Mouse (Mus musculus) heart, embryonic 12.5 days (tissue): ENCODE results near the gene Atp8a1. TPM values are rescaled to one million over a fixed set of nuclear protein-coding genes. Genes with fewer than 3 reads are reported as not detected.

Source experiments
- ATAC-seq: fragments of 200-750 bp; cut with Nextera tagmentation; 2 replicates; pipeline ENCODE4 v1.8.0; 2017; ENCODE audit warnings: moderate TSS enrichment, moderate library complexity; ENCODE audit not compliant: insufficient number of reproducible peaks, low FRiP score
- H3K27ac ChIP-seq: fragments of 300-500 bp; sonication (generic); 2 replicates; pipeline ENCODE4 v1.5.1; 2016; ENCODE audit warnings: mild to moderate bottlenecking, moderate library complexity; ENCODE audit not compliant: poor library complexity, severe bottlenecking
- H3K27me3 ChIP-seq: fragments of 300-500 bp; sonication (generic); replicated peaks from 2 replicates; pipeline ENCODE4 v1.6.1; 2016; ENCODE audit warnings: mild to moderate bottlenecking, moderate library complexity
- H3K36me3 ChIP-seq: fragments of 300-500 bp; sonication (generic); 2 replicates; pipeline ENCODE4 v1.6.1; 2016; ENCODE audit warnings: mild to moderate bottlenecking, moderate library complexity
- H3K4me1 ChIP-seq: fragments of 300-500 bp; sonication (generic); replicated peaks from 2 replicates; pipeline ENCODE4 v1.6.1; 2016; ENCODE audit warnings: mild to moderate bottlenecking
- H3K4me2 ChIP-seq: fragments of 300-500 bp; sonication (generic); 2 replicates; pipeline ENCODE4 v1.6.1; 2016; ENCODE audit warnings: mild to moderate bottlenecking, moderate library complexity
- H3K4me3 ChIP-seq: fragments of 300-500 bp; sonication (generic); 2 replicates; pipeline ENCODE4 v1.5.1; 2016; ENCODE audit warnings: mild to moderate bottlenecking
- H3K9ac ChIP-seq: fragments of 300-500 bp; sonication (generic); 2 replicates; pipeline ENCODE4 v1.6.1; 2016; ENCODE audit warnings: mild to moderate bottlenecking, moderate library complexity
- H3K9me3 ChIP-seq: fragments of 300-500 bp; sonication (generic); replicated peaks from 2 replicates; pipeline ENCODE4 v1.6.1; 2016; ENCODE audit warnings: mild to moderate bottlenecking, moderate library complexity
- WGBS: fragments of 180-500 bp; shearing (Covaris S2); methylation state at CpG from one replicate; pipeline ENCODE4 v1.1.7; 2016; 5-methylcytosine and 5-hydroxymethylcytosine counted together
- polyA plus RNA-seq: library from polyadenylated mRNA; unstranded; fragments of >200 nt; fragmentation: Nextera tagmentation; extraction: Ambion mirVana; gene quantifications from 2 replicates; pipeline ENCODE4 v1.2.1, GENCODE M21; 2016

Gene Atp8a1
- polyA plus RNA-seq: 16.8 and 20.0 TPM in 2 replicates

GRCm38 (mm10) chr5:67847253-67848165, at the start of gene Atp8a1:
Gene Atp8a1 (minus strand): TSS chr5:67847434.
- H3K9me3 ChIP-seq: no peaks in the 10 kb centered on the region
- 1% methylated on average over 48 of the region's 64 CpGs for WGBS
- peak within 1 kb of the TSS; percentile 96 for H3K4me2 ChIP-seq
- H3K4me3 ChIP-seq: peak within 1 kb of the TSS; percentile 93
- ATAC-seq: peak; percentile 99
- H3K9ac ChIP-seq: peak within 1 kb of the TSS; percentile 89
- H3K27ac ChIP-seq: peak within 1 kb of the TSS; percentile 82
- H3K36me3 ChIP-seq: no peaks in the 10 kb centered on the region
- H3K4me1 ChIP-seq: peaks cover 25% of the 10 kb centered on the region
- H3K27me3 ChIP-seq: no peaks in the 10 kb centered on the region

GRCm38 (mm10) chr5:67884422-67885210, 37.4 kb upstream of the Atp8a1 start:
- Histone ChIP-seq H3K9ac (no peak overlapping the region), H3K4me1 (no peaks in the 10 kb centered on the region), H3K27me3 (no peaks in the 10 kb centered on the region), H3K36me3 (no peaks in the 10 kb centered on the region), H3K27ac (no peak overlapping the region), H3K9me3 (no peaks in the 10 kb centered on the region), H3K4me2 (no peak overlapping the region), H3K4me3 (no peak overlapping the region)
- no peak for ATAC-seq
- 80% methylated on average over 9 of the region's 9 CpGs for WGBS

GRCm38 (mm10) chr5:67883564-67884171, 36.4 kb upstream of the Atp8a1 start:
- H3K27ac ChIP-seq: no peak overlapping the region
- H3K4me2 ChIP-seq: no peak overlapping the region
- no peak overlapping the region for H3K9ac ChIP-seq
- H3K36me3 ChIP-seq: no peaks in the 10 kb centered on the region
- no peak overlapping the region for H3K4me3 ChIP-seq
- WGBS: 54% methylated on average over 1 of the region's 1 CpGs
- no peaks in the 10 kb centered on the region for H3K4me1 ChIP-seq
- no peaks in the 10 kb centered on the region for H3K27me3 ChIP-seq
- no peaks in the 10 kb centered on the region for H3K9me3 ChIP-seq
- ATAC-seq: peak; percentile 42; the same call in 1 of the 2 replicates

- Histone ChIP-seq H3K27me3 (no peaks in the 10 kb centered on the region), H3K36me3 (no peaks in the 10 kb centered on the region), H3K27ac (no peak overlapping the region), H3K4me3 (no peak overlapping the region), H3K4me1 (no peaks in the 10 kb centered on the region), H3K4me2 (no peak overlapping the region), H3K9ac (no peak overlapping the region), H3K9me3 (no peaks in the 10 kb centered on the region)
- WGBS: 40% methylated on average over 3 of the region's 3 CpGs
- ATAC-seq: no peak
These were observed 24.2 kb upstream of the Atp8a1 start for GRCm38 (mm10) chr5:67871414-67871813.

GRCm38 (mm10) chr5:67866221-67866620, 19.0 kb upstream of the Atp8a1 start:
- Histone ChIP-seq H3K4me2 (no peak overlapping the region), H3K9me3 (no peaks in the 10 kb centered on the region), H3K27me3 (no peaks in the 10 kb centered on the region), H3K27ac (no peak overlapping the region), H3K4me3 (no peak overlapping the region), H3K9ac (no peak overlapping the region), H3K4me1 (no peaks in the 10 kb centered on the region), H3K36me3 (no peaks in the 10 kb centered on the region)
- 71% methylated on average over 9 of the region's 9 CpGs for WGBS
- ATAC-seq: no peak

GRCm38 (mm10) chr5:67865670-67866069, 18.4 kb upstream of the Atp8a1 start:
- H3K4me3 ChIP-seq: no peak overlapping the region
- no peaks in the 10 kb centered on the region for H3K27me3 ChIP-seq
- H3K27ac ChIP-seq: no peak overlapping the region
- H3K9me3 ChIP-seq: no peaks in the 10 kb centered on the region
- no peak for ATAC-seq
- H3K36me3 ChIP-seq: no peaks in the 10 kb centered on the region
- 71% methylated on average over 5 of the region's 5 CpGs for WGBS
- H3K4me2 ChIP-seq: no peak overlapping the region
- H3K4me1 ChIP-seq: no peaks in the 10 kb centered on the region
- no peak overlapping the region for H3K9ac ChIP-seq

- Histone ChIP-seq H3K4me3 (no peak overlapping the region), H3K27ac (no peak overlapping the region), H3K4me2 (no peak overlapping the region), H3K4me1 (no peaks in the 10 kb centered on the region), H3K9ac (no peak overlapping the region), H3K9me3 (no peaks in the 10 kb centered on the region), H3K27me3 (no peaks in the 10 kb centered on the region), H3K36me3 (no peaks in the 10 kb centered on the region)
- no peak for ATAC-seq
- WGBS: 79% methylated on average over 2 of the region's 2 CpGs
These were observed 17.4 kb upstream of the Atp8a1 start for GRCm38 (mm10) chr5:67864508-67865060.

GRCm38 (mm10) chr5:67863950-67864391, 16.7 kb upstream of the Atp8a1 start:
- Histone ChIP-seq H3K4me3 (no peak overlapping the region), H3K27me3 (no peaks in the 10 kb centered on the region), H3K36me3 (no peaks in the 10 kb centered on the region), H3K9me3 (no peaks in the 10 kb centered on the region), H3K9ac (no peak overlapping the region), H3K27ac (no peak overlapping the region), H3K4me1 (no peaks in the 10 kb centered on the region), H3K4me2 (no peak overlapping the region)
- no peak for ATAC-seq
- WGBS: 65% methylated on average over 10 of the region's 10 CpGs

- no peaks in the 10 kb centered on the region for H3K4me1 ChIP-seq
- no peak overlapping the region for H3K9ac ChIP-seq
- H3K36me3 ChIP-seq: no peaks in the 10 kb centered on the region
- no peak for ATAC-seq
- WGBS: 70% methylated on average over 6 of the region's 6 CpGs
- no peaks in the 10 kb centered on the region for H3K9me3 ChIP-seq
- H3K27me3 ChIP-seq: no peaks in the 10 kb centered on the region
- H3K4me2 ChIP-seq: no peak overlapping the region
- no peak overlapping the region for H3K4me3 ChIP-seq
- H3K27ac ChIP-seq: no peak overlapping the region
These were observed 7.9 kb upstream of the Atp8a1 start for GRCm38 (mm10) chr5:67854963-67855606.

GRCm38 (mm10) chr5:67852860-67853259, 5.6 kb upstream of the Atp8a1 start:
- Histone ChIP-seq H3K27ac (no peak overlapping the region), H3K4me1 (0 out of 2 replicates have a peak, but pooled peaks cover 4% of the 10 kb centered on the region), H3K4me2 (no peak overlapping the region), H3K9me3 (no peaks in the 10 kb centered on the region), H3K27me3 (no peaks in the 10 kb centered on the region), H3K36me3 (no peaks in the 10 kb centered on the region), H3K4me3 (no peak overlapping the region), H3K9ac (no peak overlapping the region)
- ATAC-seq: no peak
- WGBS: 75% methylated on average over 2 of the region's 2 CpGs
